ENCODE assay signal across 8 mouse cellular contexts in the genomic region with DNA sequence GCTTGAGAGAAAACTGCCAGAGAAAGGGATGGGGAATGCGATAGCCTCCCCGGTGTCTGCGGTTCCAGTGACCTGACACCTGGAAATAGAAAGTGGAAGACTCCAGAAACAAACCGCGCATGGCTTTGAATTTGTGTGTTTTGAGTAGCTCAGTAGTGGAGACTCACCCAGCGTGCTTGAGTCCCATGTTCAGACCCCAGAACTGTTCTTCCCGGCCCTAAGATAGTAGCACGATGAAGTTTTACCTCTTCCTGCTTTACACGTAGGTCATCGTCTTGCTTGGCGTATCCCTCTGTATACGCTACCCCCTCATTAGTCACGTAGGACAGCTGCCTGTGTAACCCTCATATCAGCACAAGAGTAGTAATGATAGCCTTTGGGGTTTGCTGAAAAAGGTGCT. TPM values are rescaled to one million over a fixed set of nuclear protein-coding genes. Genes with fewer than 3 reads are reported as not detected.
DNase-seq lines count a peak whose midpoint lies in the region; ATAC-seq and TF ChIP-seq lines count a peak whose summit lies in the region.

No protein-coding gene starts in this region.

- H3K4me2 ChIP-seq in forebrain, embryonic 12.5 days: peak overlapping the region; percentile 86
- peak overlapping the region; percentile 70 for H3K4me2 ChIP-seq in liver, embryonic 12.5 days

- intact Hi-C loops in heart, adult 2 months (cut with DNase I): loop anchor here (2.0 kb wide), 1 partner anchor 89 kb away; no protein-coding TSS in a partner anchor

- no peaks in the 10 kb centered on the region for H3K27me3 ChIP-seq in heart, adult 2 months (ENCODE audit: control insufficient read depth, insufficient read depth, low read length)
- H3K27me3 ChIP-seq in forebrain, embryonic 12.5 days: no peaks in the 10 kb centered on the region
- no peaks in the 10 kb centered on the region for H3K27me3 ChIP-seq in liver, embryonic 12.5 days (replicated peaks)

- 0 out of 2 replicates have a peak, but pooled peaks cover 2% of the 10 kb centered on the region for H3K36me3 ChIP-seq in heart, adult 2 months (ENCODE audit: control insufficient read depth, insufficient read depth, low read length)
- H3K36me3 ChIP-seq in forebrain, embryonic 12.5 days (replicated peaks): peaks cover 2% of the 10 kb centered on the region
- peaks cover 4% of the 10 kb centered on the region; the same call in 1 of the 2 replicates for H3K36me3 ChIP-seq in liver, embryonic 12.5 days

- TF ChIP-seq POLR2A in heart, adult 2 months (IDR thresholded peaks at IDR 0.05; ENCODE audit: insufficient read depth, low read depth, low read length): no peak

- WGBS in heart, adult 2 months: 3% methylated on average over 13 of the region's 13 CpGs
- 14% methylated on average over 13 of the region's 13 CpGs for WGBS in forebrain, embryonic 12.5 days
- WGBS in liver, embryonic 12.5 days (ENCODE audit: insufficient replicate concordance): 2% methylated on average over 13 of the region's 13 CpGs

- no peaks in the 10 kb centered on the region for H3K79me2 ChIP-seq in heart, adult 2 months (replicated peaks; ENCODE audit: control insufficient read depth, insufficient read depth, low read length)

- H3K27ac ChIP-seq in heart, adult 2 months: peak overlapping the region; percentile 81
- H3K27ac ChIP-seq in forebrain, embryonic 12.5 days: peak overlapping the region; percentile 89
- H3K27ac ChIP-seq in liver, embryonic 12.5 days: peak overlapping the region; percentile 98

- H3K9me3 ChIP-seq in forebrain, embryonic 12.5 days: no peaks in the 10 kb centered on the region
- H3K9me3 ChIP-seq in liver, embryonic 12.5 days (replicated peaks): no peaks in the 10 kb centered on the region

- no peak for TF ChIP-seq EP300 in heart, adult 2 months (IDR thresholded peaks at IDR 0.05; ENCODE audit: insufficient read depth, low read depth, low read length)

- H3K9ac ChIP-seq in heart, adult 2 months (ENCODE audit: low read depth, low read length): peak overlapping the region; percentile 95
- peak overlapping the region; percentile 77 for H3K9ac ChIP-seq in forebrain, embryonic 12.5 days
- peak overlapping the region; percentile 84 for H3K9ac ChIP-seq in liver, embryonic 12.5 days

- TF ChIP-seq CTCF in heart, adult 2 months (IDR thresholded peaks at IDR 0.05): no peak

- peak; percentile 32 for ATAC-seq in CD4-positive, CD25-positive, alpha-beta regulatory T cell, adult 4 months
- no peak for ATAC-seq in forebrain, embryonic 12.5 days (ENCODE audit: low FRiP score)
- ATAC-seq in liver, embryonic 12.5 days: peak; percentile 45

- H3K4me1 ChIP-seq in heart, adult 2 months (ENCODE audit: control insufficient read depth, insufficient read depth, low read length): peaks cover 4% of the 10 kb centered on the region; the same call in 1 of the 2 replicates
- peaks cover 20% of the 10 kb centered on the region for H3K4me1 ChIP-seq in forebrain, embryonic 12.5 days
- peaks cover 25% of the 10 kb centered on the region for H3K4me1 ChIP-seq in liver, embryonic 12.5 days

- H3K4me3 ChIP-seq in heart, adult 2 months: peak overlapping the region; percentile 98
- peak overlapping the region; percentile 74 for H3K4me3 ChIP-seq in forebrain, embryonic 12.5 days (replicated peaks)
- H3K4me3 ChIP-seq in liver, embryonic 12.5 days: peak overlapping the region; percentile 80

- no peak for DNase-seq in heart, adult 2 months
- DNase-seq in heart, postnatal 4 days: no peak
- no peak for DNase-seq in left cerebral cortex, adult 8-10 months (ENCODE audit: low spot score in 2 of 2)
- DNase-seq in embryo, embryonic 11 days: no peak
- no peak for DNase-seq in adrenal gland, adult (ENCODE audit: inconsistent age in 2 of 2, low spot score in 1 of 2)

RNA-seq across cellular contexts. Expression of gene Manbal, which starts 0.6 kb away (rescaled TPM):
- 10 to 100 TPM; 14.5 to 20.1 TPM for total RNA-seq in heart, adult 2 months (2021)
- polyA plus RNA-seq in heart, adult 2 months (2012; rRNA removed): 42.6 and 44.2 TPM in 2 replicates
- total RNA-seq in heart, postnatal 4 days (2021): 10 to 100 TPM; 35.8 to 35.9 TPM
- 10 to 100 TPM; 41.4 to 59.3 TPM for polyA plus RNA-seq in CD4-positive, CD25-positive, alpha-beta regulatory T cell, adult 4 months (2017; shearing (Covaris generic))
- polyA plus RNA-seq in forebrain, embryonic 12.5 days (2016; fragmentation: Nextera tagmentation; extraction: Ambion mirVana): 68.8 and 69.4 TPM in 2 replicates
- 26.6 and 28.0 TPM in 2 replicates for polyA plus RNA-seq in liver, embryonic 12.5 days (2016; fragmentation: Nextera tagmentation; extraction: Ambion mirVana)
- total RNA-seq in left cerebral cortex, adult 8-10 months (2022): 10 to 100 TPM; 60.3 to 66.1 (median 63.8) TPM

RNA-seq across cellular contexts. Expression of gene Ghrh, which starts 20.7 kb away (rescaled TPM):
- not detected for total RNA-seq in heart, adult 2 months (2021)
- not detected in 2 replicates for polyA plus RNA-seq in heart, adult 2 months (2012; rRNA removed)
- not detected for total RNA-seq in heart, postnatal 4 days (2021)
- not detected for polyA plus RNA-seq in CD4-positive, CD25-positive, alpha-beta regulatory T cell, adult 4 months (2017; shearing (Covaris generic))
- 1.00 and 2.2 TPM in 2 replicates for polyA plus RNA-seq in forebrain, embryonic 12.5 days (2016; fragmentation: Nextera tagmentation; extraction: Ambion mirVana)
- polyA plus RNA-seq in liver, embryonic 12.5 days (2016; fragmentation: Nextera tagmentation; extraction: Ambion mirVana): not detected in 2 replicates
- under 1 TPM in 1 of 4 experiments, not detected in 3; 0.83 TPM for total RNA-seq in left cerebral cortex, adult 8-10 months (2022)

RNA-seq across cellular contexts. Expression of gene Src, which starts 50.3 kb away (rescaled TPM):
- 1 to 10 TPM; 4.0 to 4.1 TPM for total RNA-seq in heart, adult 2 months (2021)
- 5.4 and 5.8 TPM in 2 replicates for polyA plus RNA-seq in heart, adult 2 months (2012; rRNA removed)
- 10 to 100 TPM; 11.8 to 13.7 TPM for total RNA-seq in heart, postnatal 4 days (2021)
- polyA plus RNA-seq in CD4-positive, CD25-positive, alpha-beta regulatory T cell, adult 4 months (2017; shearing (Covaris generic)): 1 to 10 TPM; 1.6 to 2.0 TPM
- polyA plus RNA-seq in forebrain, embryonic 12.5 days (2016; fragmentation: Nextera tagmentation; extraction: Ambion mirVana): 35.1 and 38.0 TPM in 2 replicates
- polyA plus RNA-seq in liver, embryonic 12.5 days (2016; fragmentation: Nextera tagmentation; extraction: Ambion mirVana): 4.5 TPM in 2 replicates
- 100 to 1,000 TPM; 107 to 122 (median 115) TPM for total RNA-seq in left cerebral cortex, adult 8-10 months (2022)
